Mouse (Mus musculus): ENCODE data around the gene Fbxo21. TPM values are rescaled to one million over a fixed set of nuclear protein-coding genes. Genes with fewer than 3 reads are reported as not detected.

The Fbxo21 gene
- total and polyA plus RNA-seq, 3 experiments: 10.7 to 19.3 (median 13.7) TPM

- Histone ChIP-seq H3K27ac (ENCODE audit: insufficient read depth, low read depth) (no peak overlapping the region), H3K9ac (ENCODE audit: insufficient read depth, low read depth) (no peak overlapping the region), H3K4me2 (ENCODE audit: insufficient read depth, low read depth, poor library complexity, severe bottlenecking) (no peak overlapping the region), H3K4me3 (replicated peaks in 1 of 3; ENCODE audit: low read depth in 2 of 3, low read length in 2 of 3, poor library complexity in 1 of 3) (no peak overlapping the region), H3K9me3 (replicated peaks; ENCODE audit: low read length) (peaks cover 28% of the 10 kb centered on the region), H3K79me2 (replicated peaks; ENCODE audit: control insufficient read depth, extremely low read depth, insufficient read depth, poor library complexity, severe bottlenecking) (no peaks in the 10 kb centered on the region), H3K27me3 (replicated peaks) (peaks cover 3% of the 10 kb centered on the region), H3K4me1 (ENCODE audit: control insufficient read depth in 1 of 2, insufficient read depth in 2 of 2) (peaks cover 9 to 26% of the 10 kb centered on the region in 2 experiments), H3K36me3 (replicated peaks in 1 of 2; ENCODE audit: control insufficient read depth in 1 of 2, insufficient read depth in 1 of 2, low read length in 1 of 2) (no peaks in the 10 kb centered on the region)
- no peak for TF ChIP-seq ZNF384 (IDR thresholded peaks at IDR 0.05; ENCODE audit: low read depth, low read length)
- TF ChIP-seq SMC3 (IDR thresholded peaks at IDR 0.05; ENCODE audit: low read depth, low read length): no peak
- no peak for TF ChIP-seq TBP (conservative IDR thresholded peaks at IDR 0.05; ENCODE audit: low read depth, low read length)
- in situ Hi-C loops (cut with MboI; ENCODE audit: low pct_ligation_motif_present, low pct_unique_long_range_greater_than_20kb, low sequenced_read_pairs) (no loop called here), dilution Hi-C loops (cut with MboI; ENCODE audit: extremely low pct_ligation_motif_present, extremely low pct_unique_long_range_greater_than_20kb, low sequenced_read_pairs) (no loop called here)
- DNase-seq (ENCODE audit: extremely low read depth): no peak
Observed at GRCm38 (mm10) chr5:118031508-118031907, 55.0 kb downstream of the Fbxo21 start.

DNA sequence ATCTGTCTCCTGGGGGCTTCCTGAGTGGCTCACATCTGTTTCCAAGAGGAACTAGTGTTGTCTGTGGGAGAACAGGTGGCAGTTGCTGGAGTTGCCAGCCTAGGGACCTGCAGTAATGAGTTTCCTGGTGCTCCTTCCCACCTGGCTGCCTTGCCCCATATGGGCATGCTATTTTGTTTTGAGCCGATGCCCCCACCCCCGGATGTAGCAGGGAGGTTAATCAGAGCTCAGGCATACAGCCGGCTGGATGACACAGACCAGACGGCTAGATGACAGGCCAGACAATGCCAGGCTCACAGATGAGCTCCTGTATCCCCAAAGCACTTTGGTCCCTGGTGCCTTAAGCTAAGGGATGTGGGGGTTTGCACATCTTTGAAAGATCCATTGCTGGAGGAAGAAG lies 56.8 kb downstream of the Fbxo21 start:
- Histone ChIP-seq H3K4me3 (replicated peaks in 1 of 3; ENCODE audit: low read depth in 2 of 3, low read length in 2 of 3, poor library complexity in 1 of 3) (no peak overlapping the region), H3K27me3 (replicated peaks) (no peaks in the 10 kb centered on the region), H3K27ac (ENCODE audit: insufficient read depth, low read depth) (no peak overlapping the region), H3K4me1 (ENCODE audit: control insufficient read depth in 1 of 2, insufficient read depth in 2 of 2) (peaks cover 14 to 39% of the 10 kb centered on the region in 2 experiments), H3K9ac (ENCODE audit: insufficient read depth, low read depth) (no peak overlapping the region), H3K9me3 (replicated peaks; ENCODE audit: low read length) (peaks cover 14% of the 10 kb centered on the region), H3K4me2 (ENCODE audit: insufficient read depth, low read depth, poor library complexity, severe bottlenecking) (no peak overlapping the region), H3K79me2 (replicated peaks; ENCODE audit: control insufficient read depth, extremely low read depth, insufficient read depth, poor library complexity, severe bottlenecking) (no peaks in the 10 kb centered on the region), H3K36me3 (replicated peaks in 1 of 2; ENCODE audit: control insufficient read depth in 1 of 2, insufficient read depth in 1 of 2, low read length in 1 of 2) (no peaks in the 10 kb centered on the region)
- no peak for DNase-seq (ENCODE audit: extremely low read depth)
- no peak for TF ChIP-seq CTCF (conservative IDR thresholded peaks at IDR 0.05 in 1 of 2, IDR thresholded peaks at IDR 0.05 in 1 of 2; ENCODE audit: low read depth in 2 of 2, low read length in 2 of 2)
- TF ChIP-seq JUN (IDR thresholded peaks at IDR 0.05; ENCODE audit: insufficient read depth, low read depth, low read length): no peak
- no peak for TF ChIP-seq EP300 (IDR thresholded peaks at IDR 0.05; ENCODE audit: low read length)
- TF ChIP-seq TBP (conservative IDR thresholded peaks at IDR 0.05; ENCODE audit: low read depth, low read length): no peak
- in situ Hi-C loops (cut with MboI; ENCODE audit: low pct_ligation_motif_present, low pct_unique_long_range_greater_than_20kb, low sequenced_read_pairs) (no loop called here), dilution Hi-C loops (cut with MboI; ENCODE audit: extremely low pct_ligation_motif_present, extremely low pct_unique_long_range_greater_than_20kb, low sequenced_read_pairs) (no loop called here)

DNA sequence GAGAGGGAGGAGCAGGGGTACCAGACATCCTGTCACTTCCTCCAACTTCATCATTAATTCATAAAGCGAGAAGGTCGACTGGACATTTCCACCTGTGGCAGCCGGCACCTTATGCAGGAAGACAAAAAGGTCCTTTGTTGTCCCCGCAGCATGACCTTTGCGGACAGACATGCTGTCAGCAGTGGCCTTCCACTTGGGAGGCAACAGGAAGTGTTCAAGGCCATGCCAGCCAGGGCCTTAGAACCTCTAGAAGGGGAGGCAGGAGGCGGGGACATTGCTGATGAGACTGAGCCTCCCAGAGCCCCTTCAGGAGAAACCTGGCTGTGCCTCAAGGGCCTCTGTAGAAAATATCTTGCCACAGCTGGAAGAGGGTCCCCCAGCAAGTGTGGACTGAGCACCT lies 57.2 kb downstream of the Fbxo21 start:
- in situ Hi-C loops (cut with MboI; ENCODE audit: low pct_ligation_motif_present, low pct_unique_long_range_greater_than_20kb, low sequenced_read_pairs) (no loop called here), dilution Hi-C loops (cut with MboI; ENCODE audit: extremely low pct_ligation_motif_present, extremely low pct_unique_long_range_greater_than_20kb, low sequenced_read_pairs) (no loop called here)
- Histone ChIP-seq H3K79me2 (replicated peaks; ENCODE audit: control insufficient read depth, extremely low read depth, insufficient read depth, poor library complexity, severe bottlenecking) (no peaks in the 10 kb centered on the region), H3K36me3 (replicated peaks in 1 of 2; ENCODE audit: control insufficient read depth in 1 of 2, insufficient read depth in 1 of 2, low read length in 1 of 2) (no peaks in the 10 kb centered on the region), H3K27me3 (replicated peaks) (no peaks in the 10 kb centered on the region), H3K9ac (ENCODE audit: insufficient read depth, low read depth) (no peak overlapping the region), H3K4me2 (ENCODE audit: insufficient read depth, low read depth, poor library complexity, severe bottlenecking) (no peak overlapping the region), H3K9me3 (replicated peaks; ENCODE audit: low read length) (peaks cover 10% of the 10 kb centered on the region), H3K4me1 (ENCODE audit: control insufficient read depth in 1 of 2, insufficient read depth in 2 of 2) (peaks cover 17 to 41% of the 10 kb centered on the region in 2 experiments), H3K4me3 (replicated peaks in 1 of 3; ENCODE audit: low read depth in 2 of 3, low read length in 2 of 3, poor library complexity in 1 of 3) (no peak overlapping the region), H3K27ac (ENCODE audit: insufficient read depth, low read depth) (no peak overlapping the region)
- TF ChIP-seq USF1 (IDR thresholded peaks at IDR 0.05; ENCODE audit: low read depth, low read length) (no peak), KAT2A (IDR thresholded peaks at IDR 0.05; ENCODE audit: insufficient replicate concordance, low read length) (no peak), TCF12 (IDR thresholded peaks at IDR 0.05; ENCODE audit: low read depth, low read length) (no peak), JUND (conservative IDR thresholded peaks at IDR 0.05; ENCODE audit: low read depth, low read length) (no peak)
- DNase-seq (ENCODE audit: extremely low read depth): no peak

All from CH12.LX (cell line).